Mouse (Mus musculus) ES-E14 (cell line): ENCODE results near the gene Rtel1.

Source experiments
- CHD2 ChIP-seq: IDR thresholded peaks from 2 replicates; pipeline ENCODE4 v1.6.1; 2014; ENCODE audit warnings: mild to moderate bottlenecking, low read depth, low read length, inconsistent platforms
- HCFC1 ChIP-seq: IDR thresholded peaks from 2 replicates; pipeline ENCODE4 v1.6.1; 2012; ENCODE audit warnings: low read length, inconsistent platforms, borderline replicate concordance; ENCODE audit not compliant: insufficient read depth
- ZC3H11A ChIP-seq: IDR thresholded peaks from 2 replicates; pipeline ENCODE4 v1.6.1; 2012; ENCODE audit warnings: low read depth, mild to moderate bottlenecking, inconsistent platforms, low read length, borderline replicate concordance

GRCm38 (mm10) chr2:181378701-181379100 is 59.2 kb downstream of the Rtel1 start:
- TF ChIP-seq ZC3H11A (no peak), HCFC1 (no peak), CHD2 (no peak)
